Mouse (Mus musculus) layer of hippocampus, adult 2 months (tissue): ENCODE data around the gene Fn3k. TPM values are rescaled to one million over a fixed set of nuclear protein-coding genes. Genes with fewer than 3 reads are reported as not detected.

Source experiments
- DNase-seq, 2 experiments: peaks; one replicate each; pipeline ENCODE4 v3.0.0; 2022; ENCODE audit warnings: low spot score in 2 of 2
- H3K27ac ChIP-seq: fragments of 200-600 bp; 2 replicates; pipeline ENCODE4 v1.8.1; 2022
- H3K4me3 ChIP-seq: fragments of 200-600 bp; 2 replicates; pipeline ENCODE4 v1.8.1; 2022; ENCODE audit warnings: mild to moderate bottlenecking
- CTCF ChIP-seq: fragments of 200-600 bp; conservative IDR thresholded peaks from 2 replicates; pipeline ENCODE4 v1.8.1; 2022; ENCODE audit warnings: antibody characterized with exemption, mild to moderate bottlenecking, moderate library complexity
- microRNA-seq, 2 experiments: library from miRNA; unstranded; fragments of <30 nt; microRNA quantifications; one replicate each; pipeline ENCODE4 v1.2.0; 2021
- total RNA-seq, 2 experiments: library from RNA; stranded (reverse); gene quantifications; 2 replicates each; pipeline ENCODE4 v1.2.3; 2021

Fn3k gene
- total RNA-seq, 2 experiments from 2014 or later: 40.7 to 43.5 TPM

GRCm38 (mm10) chr11:121475699-121476415 lies 41.1 kb downstream of the Fn3k start:
- TF ChIP-seq CTCF: peak; percentile 98
- Histone ChIP-seq H3K4me3 (no peak overlapping the region), H3K27ac (no peak overlapping the region)
- peak; percentile 54 to 74 for DNase-seq

GRCm38 (mm10) chr11:121479476-121480203 lies 44.9 kb downstream of the Fn3k start:
- TF ChIP-seq CTCF: no peak
- no peak overlapping the region for H3K27ac ChIP-seq
- DNase-seq: no peak
- no peak overlapping the region for H3K4me3 ChIP-seq

GRCm38 (mm10) chr11:121481129-121481528 lies 46.4 kb downstream of the Fn3k start:
- no peak for DNase-seq
- H3K27ac ChIP-seq: no peak overlapping the region
- no peak overlapping the region for H3K4me3 ChIP-seq
- no peak for TF ChIP-seq CTCF

GRCm38 (mm10) chr11:121485882-121486281 lies 51.2 kb downstream of the Fn3k start:
- H3K4me3 ChIP-seq: no peak overlapping the region
- TF ChIP-seq CTCF: no peak
- H3K27ac ChIP-seq: no peak overlapping the region
- DNase-seq: no peak

GRCm38 (mm10) chr11:121490651-121491050 lies 55.9 kb downstream of the Fn3k start:
- no peak overlapping the region for H3K4me3 ChIP-seq
- TF ChIP-seq CTCF: no peak
- no peak for DNase-seq

More at GRCm38 (mm10) chr11:121490651-121491050, 55.9 kb downstream of the Fn3k start:
- no peak overlapping the region for H3K27ac ChIP-seq

Small RNAs within 50 kb of the gene (microRNA-seq; reads per million reads assigned to microRNA genes)
- 0 to 0.55 reads per million in 2 experiments for gene Mir7236

Other genes with a start within 250 kb of the Fn3k start
- 10 to 100 TPM; 19.3 to 26.3 TPM for gene Hexdc, start 230.5 kb upstream of the Fn3k start, total RNA-seq
- 1 to 10 TPM; 6.7 to 7.7 TPM for gene Ogfod3, start 230.2 kb upstream of the Fn3k start, total RNA-seq
- gene Cybc1, start 205.6 kb upstream of the Fn3k start, total RNA-seq: 10 to 100 TPM; 20.5 to 21.4 TPM
- 10 to 100 TPM; 42.4 to 48.1 TPM for gene Narf, start 197.7 kb upstream of the Fn3k start, total RNA-seq
- 10 to 100 TPM; 69.1 to 76.5 TPM for gene Foxk2, start 174.9 kb upstream of the Fn3k start, total RNA-seq
- 10 to 100 TPM; 71.0 to 71.5 TPM for gene Wdr45b, start 80.5 kb upstream of the Fn3k start, total RNA-seq
- 10 to 100 TPM; 64.8 to 69.4 TPM for gene Rab40b, start 46.7 kb upstream of the Fn3k start, total RNA-seq
- gene Fn3krp, start 13.5 kb upstream of the Fn3k start, total RNA-seq: 10 to 100 TPM; 52.9 to 55.4 TPM
- 10 to 100 TPM; 39.5 to 40.3 TPM for gene Tbcd, start 17.0 kb downstream of the Fn3k start, total RNA-seq
- gene Zfp750, start 84.4 kb downstream of the Fn3k start, total RNA-seq: under 1 TPM; 0.20 to 0.25 TPM
- 1 to 10 TPM; 7.1 to 8.1 TPM for gene B3gntl1, start 238.2 kb downstream of the Fn3k start, total RNA-seq